Mouse (Mus musculus) cerebellum, adult 2 months (tissue): ENCODE measurements around the gene Fbxl18.

ENCODE experiments used
- CTCF ChIP-seq: fragments of 200-500 bp; IDR thresholded peaks from 2 replicates; pipeline ENCODE4 v1.5.1; 2011; ENCODE audit warnings: low read depth, mild to moderate bottlenecking, control low read depth, low read length, moderate library complexity, borderline replicate concordance; ENCODE audit not compliant: insufficient read depth
- POLR2A ChIP-seq: fragments of 200-500 bp; IDR thresholded peaks from 2 replicates; pipeline ENCODE4 v1.6.1; 2011; ENCODE audit warnings: low read length, control low read depth, borderline replicate concordance; ENCODE audit not compliant: insufficient read depth

GRCm38 (mm10) chr5:142923781-142924180 lies 28.6 kb upstream of the Fbxl18 start:
- TF ChIP-seq POLR2A (no peak), CTCF (no peak)
